Mouse (Mus musculus) urinary bladder, postnatal 4 days (tissue): ENCODE data around the gene Nf1.
"Not testable (repeated sequence)": the region's sequence is repeated elsewhere in the genome, so short reads cannot be mapped to it uniquely, and the experiment has no call there.

Source experiments
- DNase-seq, 2 experiments: peaks; one replicate each; pipeline ENCODE4 v3.0.0; 2021 to 2022; ENCODE audit warnings: low spot score in 2 of 2

Gene Nf1

DNA sequence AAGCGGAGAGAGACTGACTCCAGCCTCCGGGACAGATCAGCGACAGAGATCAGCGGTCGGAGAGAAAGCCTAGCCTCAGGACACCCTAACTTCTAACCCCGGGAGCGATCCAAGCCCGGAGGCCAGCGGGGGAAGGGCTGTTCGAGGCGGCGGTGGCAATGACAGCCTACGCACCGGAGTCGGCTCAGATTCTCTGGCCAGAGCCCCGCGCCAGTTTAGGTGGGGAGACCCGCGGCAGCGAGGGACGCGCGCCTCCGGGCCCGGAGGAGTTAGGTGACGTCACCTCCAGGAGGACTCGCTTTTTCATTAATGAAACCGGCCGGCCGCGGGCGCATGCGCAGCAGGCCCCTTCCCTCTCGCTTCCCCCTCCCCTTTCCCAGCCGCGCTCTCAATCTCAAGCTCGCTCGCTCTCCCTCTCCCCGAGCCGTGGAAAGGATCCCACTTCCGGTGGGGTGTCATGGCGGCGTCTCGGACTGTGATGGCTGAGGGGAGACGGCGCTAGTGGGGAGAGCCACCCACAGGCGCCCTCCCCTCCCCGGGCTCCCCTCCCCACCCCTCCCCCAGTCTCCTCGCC, at the start of gene Nf1:
Gene Nf1 (plus strand): TSS at position 460 of the 574 bp plus-strand sequence.
- DNase-seq, result peak; percentile 93 to 96

DNA sequence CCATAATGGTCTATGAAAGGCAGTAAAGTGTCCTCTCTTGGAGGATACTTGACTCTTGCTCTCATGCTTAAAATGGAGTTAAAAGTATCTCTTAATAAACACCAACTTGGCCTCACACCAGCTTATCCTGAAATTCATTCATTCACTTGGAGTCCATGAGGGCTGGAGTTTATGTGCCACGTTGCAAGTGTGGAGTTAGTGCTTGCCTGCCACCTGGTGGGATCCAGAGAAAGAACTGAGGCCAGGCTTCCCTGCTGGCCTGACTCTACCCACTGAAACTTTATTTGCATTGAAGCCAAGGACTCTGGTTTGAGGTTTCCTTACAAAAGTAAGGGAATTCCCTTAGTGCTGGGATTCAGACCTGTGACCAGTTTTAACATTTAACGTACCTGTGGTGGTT, 49.0 kb upstream of the Nf1 start:
- peak in 1 of 2 experiments; percentile 42 for DNase-seq

DNA sequence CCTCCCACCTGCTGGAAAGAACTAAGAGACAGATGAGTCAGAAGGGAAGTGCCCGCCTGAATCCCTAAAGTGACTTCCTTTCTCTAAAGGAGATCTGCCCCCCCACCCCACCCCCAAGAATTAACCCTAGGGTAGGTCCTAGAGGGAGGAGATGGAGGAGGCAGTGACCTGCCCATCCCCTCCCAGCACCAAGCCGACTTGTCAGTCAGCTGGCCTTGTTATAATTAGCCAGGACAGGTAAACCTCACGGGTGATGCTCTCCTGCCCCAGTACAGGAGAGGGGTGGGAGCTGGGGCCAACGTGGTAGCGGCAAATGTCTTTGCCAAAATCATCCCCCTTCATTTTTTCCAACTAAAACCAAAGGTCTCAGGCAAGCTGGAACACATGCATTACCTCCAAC, 47.8 kb upstream of the Nf1 start:
- DNase-seq, result no peak

DNA sequence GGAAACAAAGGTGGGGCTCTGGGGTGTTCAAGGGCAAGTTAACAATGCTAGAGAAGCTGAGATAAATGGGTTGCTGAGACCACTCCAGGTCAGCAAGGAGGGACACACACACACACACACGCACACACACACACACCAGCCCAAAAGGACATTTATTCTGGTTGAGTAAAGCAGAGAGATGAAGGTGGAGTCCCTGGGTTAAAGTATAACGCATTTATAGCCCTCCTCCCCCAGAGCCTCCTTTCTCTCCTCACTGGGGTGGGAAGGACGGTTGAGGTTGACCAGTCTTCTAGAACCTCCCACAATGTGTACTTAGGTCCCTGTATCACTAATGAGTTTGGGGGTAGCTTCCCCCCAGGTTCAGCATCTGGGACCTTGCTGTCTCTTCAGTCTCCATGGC, 47.4 kb upstream of the Nf1 start:
- DNase-seq, result no peak

DNA sequence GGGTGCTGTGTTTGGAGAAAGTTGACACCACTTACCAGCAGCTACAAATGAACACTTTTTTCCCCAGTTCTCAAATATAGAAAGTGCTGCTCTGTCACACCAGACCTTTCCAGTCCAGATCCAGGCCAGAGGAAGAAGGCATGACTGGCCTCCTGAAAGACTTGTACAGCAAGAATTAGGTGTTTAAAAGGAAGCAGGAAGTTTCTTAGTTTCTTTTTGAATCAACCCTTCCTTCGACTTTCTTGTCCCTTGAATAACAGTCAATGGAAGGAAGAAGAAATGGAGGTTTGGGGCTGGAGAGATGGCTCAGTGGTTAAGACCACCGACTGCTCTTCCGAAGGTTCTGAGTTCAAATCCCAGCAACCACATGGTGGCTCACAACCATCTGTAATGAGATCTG, 46.5 kb upstream of the Nf1 start:
- no peak for DNase-seq

DNA sequence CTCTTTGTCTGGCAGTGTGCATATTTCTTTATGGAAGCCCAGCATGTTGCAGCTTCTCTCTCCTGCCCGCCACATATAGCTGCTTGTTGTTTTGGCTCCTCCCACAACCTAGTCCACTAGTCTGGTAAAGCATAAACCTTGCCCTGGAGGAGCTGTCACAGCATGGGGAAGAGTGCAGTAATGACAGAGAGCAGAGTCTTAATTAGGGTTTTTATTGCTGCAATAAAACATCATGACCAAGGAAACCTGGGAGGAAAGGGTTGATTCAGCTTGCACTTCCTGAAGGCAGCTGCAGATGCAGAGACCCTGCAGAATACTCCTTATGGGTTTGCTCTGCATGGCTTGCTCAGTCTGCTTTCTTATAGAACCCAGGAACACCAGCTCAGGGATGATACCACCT, 45.5 kb upstream of the Nf1 start:
- DNase-seq, result no peak

DNA sequence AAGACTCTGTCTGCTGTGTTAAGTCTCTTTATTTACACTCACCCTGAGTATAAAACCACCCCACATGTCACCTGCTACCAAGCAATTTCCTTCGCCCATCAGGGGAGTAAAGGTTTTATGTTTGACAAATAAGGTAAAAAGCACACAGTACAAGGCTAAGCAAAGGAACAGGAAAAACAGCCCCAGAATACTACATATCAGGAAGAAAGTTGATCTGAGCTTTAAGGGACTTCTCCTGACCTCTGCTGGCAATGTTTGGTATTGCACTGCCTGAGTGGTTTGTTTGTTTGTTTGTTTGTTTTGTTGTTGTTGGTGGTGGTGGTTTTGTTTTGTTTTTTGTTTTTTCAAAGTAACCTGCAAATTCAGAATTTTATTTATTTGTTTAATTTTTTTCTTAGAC, 43.3 kb upstream of the Nf1 start:
- DNase-seq, result no peak

DNA sequence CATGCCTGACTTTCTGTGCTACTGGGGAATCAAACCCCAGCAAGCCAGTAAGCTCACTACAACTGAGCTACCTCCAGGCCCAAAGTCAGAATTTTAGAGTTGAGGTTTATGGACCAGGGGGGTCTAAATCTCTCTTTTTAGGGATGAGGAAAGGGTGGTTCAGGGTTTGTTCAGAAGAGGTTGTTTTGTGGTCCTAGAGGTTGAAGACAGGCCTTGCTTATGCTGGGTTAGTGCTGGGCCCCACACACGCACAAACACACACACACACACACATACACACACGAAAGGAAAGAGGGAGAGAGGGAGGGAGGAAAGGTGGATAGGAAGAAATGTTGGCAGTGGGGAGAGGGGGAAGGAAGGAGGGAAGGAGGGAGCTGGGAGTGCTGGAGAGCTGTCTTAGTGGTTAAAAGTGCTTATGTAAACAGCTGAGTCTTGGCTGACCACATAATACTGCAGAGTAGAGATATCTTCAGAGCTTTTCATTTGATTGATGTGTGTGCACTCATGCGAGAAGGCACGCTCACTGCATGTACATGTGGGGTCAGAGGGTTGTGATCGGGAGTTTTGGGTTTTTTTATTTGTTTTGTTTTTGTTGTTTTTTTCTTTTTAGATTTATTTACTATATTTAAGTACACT, 42.5 kb upstream of the Nf1 start, which contains the start of gene Gm9964:
Gene Gm9964 (minus strand): TSS at position 51 of the 636 bp plus-strand sequence.
- no peak for DNase-seq

DNA sequence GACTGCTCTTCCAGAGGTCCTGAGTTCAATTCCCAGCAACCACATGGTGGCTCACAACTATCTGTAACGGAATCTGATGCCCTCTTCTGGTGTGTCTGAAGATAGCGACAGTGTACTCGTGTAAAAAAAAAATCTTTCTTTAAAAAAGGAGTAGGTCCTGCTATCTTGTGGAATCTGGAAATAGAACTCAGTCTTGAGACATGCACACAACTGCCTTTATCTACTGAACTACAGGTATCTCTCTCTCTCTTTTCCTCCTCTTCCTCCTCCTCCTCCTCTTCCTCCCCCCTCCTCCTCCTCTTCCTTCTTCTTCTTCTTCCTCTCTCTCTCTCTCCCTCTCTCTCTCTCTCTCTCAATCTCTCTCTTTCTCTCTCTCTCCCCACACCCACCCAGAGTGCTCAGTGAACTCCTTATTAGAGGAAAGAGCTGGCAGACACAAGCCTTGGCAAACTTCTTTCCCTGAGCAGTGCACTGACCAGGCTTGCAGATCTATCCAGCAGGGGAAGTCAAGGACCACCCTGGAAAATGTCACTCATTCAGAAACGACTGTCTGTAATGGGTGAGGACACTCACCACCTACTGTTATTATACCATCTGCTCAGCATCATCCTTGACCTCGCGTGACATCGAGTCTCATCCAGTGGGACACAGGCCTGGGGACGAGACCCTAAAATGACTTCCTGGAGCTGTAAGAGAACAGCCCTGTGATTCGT, 39.6 kb upstream of the Nf1 start:
- no peak for DNase-seq

DNA sequence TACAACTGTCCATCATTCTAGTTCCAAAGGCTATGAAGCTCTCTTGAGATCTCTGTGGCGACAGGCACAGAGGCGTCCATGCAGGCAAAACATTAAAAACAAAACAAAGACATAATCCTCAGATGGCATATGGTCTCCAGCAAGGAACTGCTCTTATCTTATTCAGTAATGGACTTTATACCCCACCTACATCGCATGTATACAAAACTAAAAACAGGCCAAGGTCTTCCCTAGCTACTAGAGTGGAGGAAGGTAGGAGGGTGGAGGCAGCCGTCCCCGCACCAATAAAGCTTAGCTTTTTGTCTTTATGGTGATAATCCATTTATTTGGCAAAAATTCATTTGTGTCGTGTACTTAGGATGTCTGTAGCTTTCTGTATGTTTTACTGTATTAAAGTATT, 36.4 kb upstream of the Nf1 start:
- no peak for DNase-seq

DNA sequence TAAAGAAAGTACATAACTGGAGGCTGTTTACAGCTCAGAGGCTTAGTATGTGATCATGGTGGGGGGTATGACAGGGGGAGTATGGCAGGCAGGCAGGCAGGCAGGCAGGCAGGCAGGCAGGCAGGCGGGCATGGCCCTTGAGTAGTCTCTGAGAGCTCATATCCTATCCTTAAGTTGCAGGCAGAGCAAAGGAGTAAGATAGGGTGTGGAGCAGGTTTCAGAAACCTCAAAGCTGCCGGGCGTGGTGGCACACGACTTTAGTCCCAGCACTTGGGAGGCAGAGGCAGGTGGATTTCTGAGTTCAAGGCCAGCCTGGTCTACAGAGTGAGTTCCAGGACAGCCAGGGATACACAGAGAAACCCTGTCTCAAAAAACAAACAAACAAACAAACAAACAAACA, 35.2 kb upstream of the Nf1 start:
- not testable (repeated sequence) for DNase-seq

DNA sequence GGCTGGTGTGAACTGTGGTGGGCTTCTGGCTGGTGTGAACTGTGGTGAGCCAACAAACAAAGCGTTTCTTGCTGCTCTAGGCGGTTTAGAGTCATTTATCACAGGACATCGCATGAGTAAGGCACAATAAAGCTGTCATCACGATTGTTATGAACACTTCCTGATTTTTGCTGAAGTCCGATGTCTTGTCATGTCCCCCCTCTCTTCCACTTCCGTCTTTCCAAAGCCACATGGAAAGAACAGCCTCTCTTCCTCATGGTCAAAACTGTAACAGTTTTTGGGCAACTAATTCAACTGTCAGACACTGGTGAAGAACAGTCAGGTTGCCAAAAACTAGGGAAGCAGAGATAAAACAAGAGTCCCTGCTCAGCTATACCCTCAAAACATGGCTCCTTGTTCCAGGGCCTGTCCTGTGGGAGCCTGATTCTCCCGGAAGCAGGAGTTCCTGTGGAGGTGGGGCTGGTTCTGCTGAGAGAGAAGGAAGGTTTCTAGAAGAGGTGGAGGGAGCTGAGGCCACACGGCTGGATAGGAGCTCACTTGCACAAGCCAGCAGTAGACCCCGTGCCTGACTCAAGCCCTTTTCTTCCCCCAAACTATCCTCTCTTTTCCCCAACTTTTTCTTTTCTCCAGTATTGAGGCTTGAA, 33.7 kb upstream of the Nf1 start:
- no peak for DNase-seq

DNA sequence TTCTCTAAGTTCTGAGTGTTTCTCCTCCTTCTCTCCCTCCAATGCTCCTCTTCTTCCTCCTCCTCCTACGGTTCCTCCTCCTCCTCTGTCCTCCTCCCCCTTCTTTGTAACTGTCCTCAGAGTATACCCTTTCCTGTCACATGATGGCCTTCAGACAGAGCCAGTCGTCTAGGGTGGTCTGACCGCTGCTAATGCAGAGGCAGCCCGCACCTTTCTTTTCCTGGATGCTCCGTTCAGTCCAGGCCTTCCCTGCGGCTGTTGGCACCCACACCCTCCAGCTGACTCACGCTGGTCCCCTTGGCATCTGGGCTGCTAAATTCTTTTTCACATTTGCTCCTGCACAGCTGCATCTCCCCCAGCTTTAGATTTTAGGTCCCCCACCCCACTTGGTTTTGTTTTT, 33.0 kb upstream of the Nf1 start:
- DNase-seq, result peak in 1 of 2 experiments; percentile 25

DNA sequence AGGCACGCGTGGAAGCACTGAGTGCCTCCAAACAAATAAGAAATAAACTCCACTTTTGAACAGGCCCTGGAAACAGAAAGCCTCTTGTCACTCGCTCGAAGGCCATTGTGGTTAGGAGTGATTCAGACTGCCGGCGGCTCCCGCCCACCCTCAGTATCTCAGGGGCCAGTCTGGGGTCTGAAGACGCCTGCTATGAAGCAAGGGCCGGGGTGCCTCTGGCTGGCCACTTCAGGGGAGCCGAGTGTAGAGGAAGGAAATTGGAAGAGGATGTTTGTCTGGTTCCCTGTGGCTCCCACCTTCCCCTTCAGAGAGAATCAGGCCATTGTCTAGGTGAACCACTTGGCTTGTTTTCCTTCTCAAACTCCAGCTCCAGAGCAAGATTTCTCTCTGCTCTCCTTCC, 32.5 kb upstream of the Nf1 start:
- DNase-seq, result peak in 1 of 2 experiments; percentile 37

DNA sequence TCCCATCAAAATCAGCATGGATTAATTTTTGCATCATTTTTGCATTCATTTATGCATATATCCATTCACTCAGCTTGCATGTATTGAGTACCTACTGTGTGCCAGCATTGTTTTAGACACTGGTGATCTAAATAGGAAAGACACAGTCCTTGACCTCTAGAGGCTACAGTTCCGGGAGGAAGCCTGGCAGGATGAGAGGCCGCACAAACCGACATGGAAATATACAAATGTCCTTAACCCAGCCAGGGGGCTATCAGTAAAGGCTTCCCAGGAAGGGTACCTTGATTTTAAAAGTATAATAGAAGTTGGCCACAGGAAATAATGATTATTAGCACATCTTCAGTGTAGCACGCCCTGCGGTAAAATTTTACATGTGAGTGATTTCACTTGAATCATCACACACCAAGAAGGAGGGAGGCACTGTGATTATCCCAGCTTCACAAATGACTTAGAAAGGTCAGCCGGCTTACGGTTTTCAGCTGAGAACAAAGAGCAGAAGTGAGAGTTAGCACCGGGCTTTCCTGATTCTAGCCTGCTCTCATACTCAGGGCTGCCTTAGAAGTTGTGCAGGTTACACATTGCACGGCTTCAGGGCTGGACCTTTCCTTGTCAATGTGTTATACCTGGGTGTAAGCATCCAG, 31.8 kb upstream of the Nf1 start:
- no peak for DNase-seq

DNA sequence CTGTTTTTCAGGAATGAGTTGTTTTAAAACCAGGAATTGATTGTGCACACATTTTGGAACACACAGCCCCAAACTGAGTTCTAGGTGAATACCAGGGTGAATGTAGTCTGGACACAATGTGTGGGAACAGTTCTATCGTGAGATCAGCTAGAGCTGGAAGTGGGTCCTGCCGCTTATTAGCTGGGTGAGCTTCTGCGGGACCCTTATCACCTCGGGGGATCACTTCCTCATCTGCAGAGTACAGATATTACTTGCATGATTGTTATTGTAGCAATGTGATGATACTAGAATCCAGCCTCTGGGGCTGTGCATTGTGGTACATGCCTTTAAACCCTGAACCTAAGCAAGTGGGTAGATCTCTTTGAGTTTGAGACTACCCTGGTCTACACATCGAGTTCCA, 29.0 kb upstream of the Nf1 start:
- DNase-seq, result no peak

DNA sequence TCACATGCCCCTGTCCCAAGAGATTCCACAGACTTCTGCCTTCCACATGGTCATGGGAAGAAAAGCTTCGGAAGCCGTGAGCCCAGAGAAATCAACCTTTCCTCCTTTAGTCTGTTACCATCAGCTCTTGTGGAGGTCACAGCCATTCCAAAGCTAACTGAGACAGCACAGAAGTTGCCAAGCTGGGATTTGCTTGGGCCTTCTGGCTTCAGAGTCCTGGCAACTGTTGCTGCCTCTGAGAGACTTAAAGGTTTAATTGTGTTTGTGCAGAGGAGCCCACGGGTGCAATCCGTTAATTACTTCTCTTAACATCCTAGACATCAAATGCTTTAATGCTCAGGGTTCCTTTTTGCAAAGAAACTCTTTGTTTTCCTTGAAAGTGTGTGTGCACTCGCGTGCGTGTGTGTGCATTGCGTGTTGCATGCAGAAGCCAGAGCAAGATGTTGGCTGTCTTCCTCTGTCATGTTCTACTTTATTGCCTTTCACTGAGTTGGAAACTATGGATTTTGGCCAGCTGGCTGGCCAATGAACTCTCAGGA, 22.6 kb upstream of the Nf1 start:
- DNase-seq, result no peak

DNA sequence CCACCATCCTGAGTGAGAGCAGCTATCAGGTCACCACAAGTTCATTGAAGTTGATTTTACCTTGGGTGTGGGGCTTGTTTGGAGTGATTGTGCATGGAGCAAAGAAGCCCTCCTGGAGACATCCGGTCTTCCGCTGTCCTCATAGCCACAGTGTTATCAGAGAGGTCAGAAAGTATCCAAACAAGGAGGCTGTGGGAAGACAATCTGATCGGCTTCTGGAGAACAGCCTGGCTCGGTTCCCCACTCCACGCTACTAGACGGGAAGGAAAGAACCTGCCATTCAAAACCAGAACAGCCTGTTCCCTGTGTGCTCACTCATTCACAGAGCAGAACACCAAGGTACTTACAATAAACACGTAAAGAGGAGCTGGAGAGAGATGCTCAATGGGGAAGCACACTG, 19.7 kb upstream of the Nf1 start:
- DNase-seq, result no peak

DNA sequence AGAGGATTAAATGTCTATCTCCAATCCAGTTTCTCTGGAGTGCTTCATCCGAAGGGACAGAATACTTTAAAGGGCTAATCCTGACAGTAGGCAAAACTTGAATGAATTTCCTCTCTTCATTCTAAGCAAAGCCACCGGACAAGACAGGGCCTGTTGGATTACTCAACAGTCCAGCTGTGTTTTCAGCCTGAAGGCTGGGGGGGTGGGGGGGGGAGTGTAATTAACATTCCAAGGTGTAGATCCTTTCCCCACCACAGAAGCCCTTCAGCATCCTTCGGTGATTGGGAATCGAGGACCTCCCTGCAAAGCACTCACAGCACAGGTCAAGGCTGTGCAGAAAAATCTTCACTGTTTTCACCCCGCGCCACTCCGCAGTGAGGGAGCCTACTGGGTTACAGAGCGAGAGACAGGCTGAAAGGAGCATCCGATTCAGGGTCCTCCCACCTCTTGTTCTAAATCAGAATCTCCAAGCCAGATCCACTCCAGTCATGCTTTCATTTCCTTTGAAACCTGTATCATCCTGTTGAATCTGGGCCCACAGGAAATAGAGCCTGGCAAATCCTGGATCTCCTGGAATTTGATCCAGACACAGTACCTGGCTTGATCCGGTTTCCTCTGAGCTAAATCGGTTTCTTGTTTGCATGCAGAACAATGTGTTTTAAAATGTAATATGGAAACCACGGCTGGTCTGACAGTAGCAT, 15.4 kb upstream of the Nf1 start:
- no peak for DNase-seq

DNA sequence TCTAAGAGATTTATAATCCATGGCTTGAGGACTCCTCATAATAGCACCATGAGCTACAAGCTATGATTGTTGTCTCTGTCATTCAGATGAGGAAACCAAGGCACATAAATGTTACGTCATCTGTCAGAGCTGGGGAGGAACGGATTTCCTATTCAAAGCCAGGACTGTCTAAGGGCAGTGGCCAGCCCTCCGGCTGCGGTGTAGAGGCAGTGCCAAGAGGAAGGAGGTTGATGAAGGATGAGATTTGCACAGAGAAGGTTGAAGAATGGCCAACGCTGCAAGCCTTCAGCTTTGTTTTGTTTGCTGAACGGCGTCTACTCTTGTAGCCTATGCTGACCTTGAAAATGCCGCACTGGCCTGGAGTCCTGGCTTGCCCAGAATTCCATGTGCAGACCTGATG, 13.8 kb upstream of the Nf1 start:
- DNase-seq, result no peak

DNA sequence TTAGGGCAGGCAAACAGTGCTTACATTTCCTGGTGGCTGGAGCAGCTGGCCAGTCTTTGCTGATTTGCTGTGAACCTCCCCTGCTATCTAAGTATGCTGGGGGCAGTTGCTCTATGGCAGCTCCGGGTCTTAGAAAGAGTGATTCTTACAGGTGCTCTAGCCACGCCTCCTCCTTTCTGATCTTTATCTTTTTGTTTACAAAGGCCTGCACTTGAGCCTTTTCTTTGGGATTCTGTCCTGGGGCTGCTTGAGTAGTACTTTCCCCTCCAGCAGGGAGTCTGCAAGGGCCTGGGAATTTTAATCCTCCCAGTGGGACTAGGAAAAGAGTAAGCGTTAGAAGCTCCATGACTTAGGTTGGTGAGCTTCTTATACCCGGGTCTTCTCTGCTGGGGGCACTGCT, 12.4 kb upstream of the Nf1 start:
- no peak for DNase-seq
